Mouse (Mus musculus): ENCODE data around the gene Mobp. TPM values are rescaled to one million over a fixed set of nuclear protein-coding genes. Genes with fewer than 3 reads are reported as not detected.

Mobp gene
- polyA plus RNA-seq, 1 experiment from 2014 or later, result 0.11 TPM

GRCm38 (mm10) chr9:120191362-120192098, 42.0 kb downstream of the Mobp start:
- Histone ChIP-seq H3K9ac (peak overlapping the region; percentile 13; the same call in 1 of the 2 replicates), H3K9me3 (no peaks in the 10 kb centered on the region), H3K36me3 (no peaks in the 10 kb centered on the region), H3K4me2 (replicated peaks) (peak overlapping the region; percentile 64), H3K27ac (no peak overlapping the region), H3K4me3 (replicated peaks) (peak overlapping the region; percentile 35), H3K4me1 (replicated peaks) (no peaks in the 10 kb centered on the region; the same call in 1 of the 2 replicates), H3K27me3 (replicated peaks) (peaks cover 7% of the 10 kb centered on the region)
- WGBS, result 26% methylated on average over 21 of the region's 21 CpGs
- peak; percentile 81 for ATAC-seq

DNA sequence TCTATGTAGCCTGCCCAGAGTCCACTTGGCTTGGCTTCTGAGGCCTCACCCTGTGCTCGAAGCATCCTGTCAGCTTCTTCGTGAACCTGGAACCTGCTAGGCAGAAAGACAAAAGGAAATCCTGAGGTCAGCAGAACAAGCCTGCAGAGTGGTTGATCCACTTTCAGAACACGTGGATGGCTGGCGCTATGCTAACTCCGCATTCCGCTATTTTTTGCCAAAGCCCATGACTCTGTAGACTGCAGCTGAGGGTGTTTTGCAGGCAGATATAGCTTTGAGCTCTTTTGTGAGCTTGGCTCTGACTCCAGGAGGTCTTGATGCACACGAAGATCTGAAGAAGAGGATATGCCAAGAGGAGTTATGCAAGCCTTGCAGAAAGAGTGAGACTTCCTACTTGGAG, 43.2 kb downstream of the Mobp start:
- WGBS, result 80% methylated on average over 7 of the region's 7 CpGs
- no peak overlapping the region for H3K9ac ChIP-seq

DNA sequence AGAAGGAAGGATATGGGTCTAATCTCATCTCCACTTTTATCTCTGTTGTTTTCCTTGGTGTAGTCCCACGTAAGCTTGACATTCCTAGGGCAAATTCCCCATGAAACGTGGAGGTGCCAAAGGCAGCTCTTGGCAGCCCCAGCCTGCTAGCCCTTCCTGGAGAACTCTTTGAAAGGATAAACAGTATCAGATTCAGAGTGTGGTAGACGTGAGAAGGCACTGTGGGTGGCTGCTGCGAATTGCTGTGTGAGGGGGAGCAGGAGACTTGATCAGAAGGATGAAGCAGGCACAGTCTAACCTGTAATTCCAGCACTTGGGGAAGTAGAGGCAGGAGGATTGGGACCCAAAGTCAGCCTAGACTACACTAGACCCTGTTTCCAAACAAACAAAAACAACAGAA, 51.4 kb downstream of the Mobp start:
- Histone ChIP-seq H3K27ac (no peak overlapping the region), H3K36me3 (no peaks in the 10 kb centered on the region), H3K4me3 (replicated peaks) (no peak overlapping the region), H3K4me1 (replicated peaks) (no peaks in the 10 kb centered on the region), H3K4me2 (replicated peaks) (no peak overlapping the region), H3K27me3 (replicated peaks) (no peaks in the 10 kb centered on the region), H3K9me3 (no peaks in the 10 kb centered on the region), H3K9ac (no peak overlapping the region)
- WGBS, result 53% methylated on average over 4 of the region's 4 CpGs
- ATAC-seq, result no peak

More for the DNA sequence above, 43.2 kb downstream of the Mobp start:
- Histone ChIP-seq H3K4me2 (replicated peaks) (no peak overlapping the region), H3K27me3 (replicated peaks) (peaks cover 7% of the 10 kb centered on the region), H3K4me1 (replicated peaks) (no peaks in the 10 kb centered on the region; the same call in 1 of the 2 replicates), H3K4me3 (replicated peaks) (no peak overlapping the region), H3K36me3 (no peaks in the 10 kb centered on the region), H3K27ac (no peak overlapping the region), H3K9me3 (no peaks in the 10 kb centered on the region)
- ATAC-seq, result no peak

DNA sequence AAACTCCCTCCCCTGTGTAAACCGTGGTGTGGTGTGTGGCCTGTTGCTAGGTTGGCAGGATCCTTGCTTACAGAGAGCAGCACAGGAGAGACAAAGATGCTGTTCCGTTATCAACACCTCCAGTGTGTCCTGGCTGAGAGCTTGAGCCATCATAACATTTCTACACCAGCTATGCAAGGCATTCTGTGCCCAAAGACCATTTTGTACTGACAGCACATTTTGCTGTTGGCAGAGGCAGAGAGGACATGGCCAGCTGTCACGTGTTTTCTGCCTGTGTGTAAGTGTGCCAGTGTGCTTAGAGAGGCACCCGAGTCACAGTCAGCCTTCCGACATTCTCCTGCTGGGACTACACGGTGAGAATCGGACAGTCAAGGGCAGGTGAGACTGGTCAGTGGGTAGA, 52.2 kb downstream of the Mobp start:
- H3K36me3 ChIP-seq, result no peaks in the 10 kb centered on the region
- H3K4me1 ChIP-seq (replicated peaks), result no peaks in the 10 kb centered on the region
- H3K27ac ChIP-seq, result no peak overlapping the region
- H3K4me2 ChIP-seq (replicated peaks), result no peak overlapping the region
- no peak for ATAC-seq
- no peaks in the 10 kb centered on the region for H3K9me3 ChIP-seq
- H3K4me3 ChIP-seq (replicated peaks), result no peak overlapping the region
- H3K9ac ChIP-seq, result no peak overlapping the region
- WGBS, result 79% methylated on average over 7 of the region's 7 CpGs
- no peaks in the 10 kb centered on the region for H3K27me3 ChIP-seq (replicated peaks)

GRCm38 (mm10) chr9:120202683-120203082, 53.2 kb downstream of the Mobp start:
- no peak overlapping the region for H3K4me3 ChIP-seq (replicated peaks)
- H3K27ac ChIP-seq, result no peak overlapping the region
- no peaks in the 10 kb centered on the region for H3K27me3 ChIP-seq (replicated peaks)
- no peaks in the 10 kb centered on the region for H3K36me3 ChIP-seq
- no peaks in the 10 kb centered on the region for H3K4me1 ChIP-seq (replicated peaks)
- H3K4me2 ChIP-seq (replicated peaks), result no peak overlapping the region
- ATAC-seq, result no peak
- no peak overlapping the region for H3K9ac ChIP-seq
- 35% methylated on average over 12 of the region's 12 CpGs for WGBS
- no peaks in the 10 kb centered on the region for H3K9me3 ChIP-seq

GRCm38 (mm10) chr9:120203936-120204335, 54.4 kb downstream of the Mobp start:
- H3K27me3 ChIP-seq (replicated peaks), result no peaks in the 10 kb centered on the region
- H3K36me3 ChIP-seq, result no peaks in the 10 kb centered on the region
- H3K27ac ChIP-seq, result no peak overlapping the region
- no peak overlapping the region for H3K4me3 ChIP-seq (replicated peaks)
- no peaks in the 10 kb centered on the region for H3K4me1 ChIP-seq (replicated peaks)
- H3K4me2 ChIP-seq (replicated peaks), result no peak overlapping the region
- ATAC-seq, result no peak
- H3K9ac ChIP-seq, result no peak overlapping the region
- no peaks in the 10 kb centered on the region for H3K9me3 ChIP-seq
- WGBS, result 83% methylated on average over 10 of the region's 10 CpGs

GRCm38 (mm10) chr9:120206897-120207296, 57.4 kb downstream of the Mobp start:
- no peaks in the 10 kb centered on the region for H3K4me1 ChIP-seq (replicated peaks)
- H3K4me3 ChIP-seq (replicated peaks), result no peak overlapping the region
- no peak overlapping the region for H3K4me2 ChIP-seq (replicated peaks)
- no peak overlapping the region for H3K27ac ChIP-seq
- WGBS, result 60% methylated on average over 17 of the region's 17 CpGs
- no peaks in the 10 kb centered on the region for H3K36me3 ChIP-seq
- no peaks in the 10 kb centered on the region for H3K9me3 ChIP-seq
- no peak for ATAC-seq
- no peaks in the 10 kb centered on the region for H3K27me3 ChIP-seq (replicated peaks)
- no peak overlapping the region for H3K9ac ChIP-seq

DNA sequence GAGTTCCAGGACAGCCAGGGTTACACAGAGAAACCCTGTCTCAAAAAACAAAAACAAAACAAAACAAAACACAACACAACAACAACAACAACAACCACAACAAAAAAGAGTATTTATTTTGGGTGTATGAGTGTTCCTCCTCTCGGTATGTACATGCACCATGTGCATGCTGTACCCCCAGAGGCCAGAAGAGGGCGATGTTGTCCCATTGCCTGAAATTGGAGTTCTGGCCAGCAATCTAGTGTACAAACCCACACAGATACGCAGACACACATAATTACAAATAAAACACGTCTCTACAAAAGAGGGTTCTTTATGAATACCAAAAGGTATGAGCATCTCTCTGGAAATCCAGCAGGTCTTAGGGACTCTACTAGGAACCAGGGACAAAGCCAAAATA, 60.6 kb downstream of the Mobp start:
- ATAC-seq, result no peak
- Histone ChIP-seq H3K4me2 (replicated peaks) (no peak overlapping the region), H3K9me3 (no peaks in the 10 kb centered on the region), H3K4me1 (replicated peaks) (no peaks in the 10 kb centered on the region), H3K9ac (no peak overlapping the region), H3K27ac (no peak overlapping the region), H3K4me3 (replicated peaks) (no peak overlapping the region), H3K36me3 (no peaks in the 10 kb centered on the region), H3K27me3 (replicated peaks) (no peaks in the 10 kb centered on the region)
- WGBS, result 74% methylated on average over 4 of the region's 4 CpGs

- H3K36me3 ChIP-seq, result no peaks in the 10 kb centered on the region
- WGBS, result 79% methylated on average over 4 of the region's 4 CpGs
- no peak overlapping the region for H3K27ac ChIP-seq
- no peaks in the 10 kb centered on the region for H3K27me3 ChIP-seq (replicated peaks)
- H3K9ac ChIP-seq, result no peak overlapping the region
- H3K4me1 ChIP-seq (replicated peaks), result 0 out of 2 replicates have a peak, but pooled peaks cover 4% of the 10 kb centered on the region
- H3K4me3 ChIP-seq (replicated peaks), result no peak overlapping the region
- H3K9me3 ChIP-seq, result no peaks in the 10 kb centered on the region
- no peak for ATAC-seq
- no peak overlapping the region for H3K4me2 ChIP-seq (replicated peaks)
Observed at GRCm38 (mm10) chr9:120210865-120211264, 61.4 kb downstream of the Mobp start.

DNA sequence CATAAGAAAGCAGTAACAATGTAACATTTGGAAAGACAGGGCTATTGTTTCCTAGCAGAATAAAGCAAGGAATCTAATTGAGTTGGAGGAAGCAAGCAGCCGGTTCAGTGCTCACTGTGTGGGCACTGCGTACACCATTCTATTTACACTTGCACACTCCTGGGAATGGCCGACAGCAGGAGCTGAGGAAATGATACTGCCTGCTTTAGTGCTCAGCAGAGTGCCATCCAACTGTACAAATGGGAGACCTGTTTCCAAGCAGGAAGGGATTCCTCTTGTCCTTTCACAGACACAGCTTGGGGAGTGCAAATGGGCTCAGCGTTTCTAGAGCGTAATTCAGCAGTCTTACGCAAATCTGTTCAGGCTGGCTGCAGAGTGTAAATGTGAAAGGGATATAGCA, 63.4 kb downstream of the Mobp start:
- no peak for ATAC-seq
- no peaks in the 10 kb centered on the region for H3K9me3 ChIP-seq
- 0 out of 2 replicates have a peak, but pooled peaks cover 4% of the 10 kb centered on the region for H3K4me1 ChIP-seq (replicated peaks)
- no peak overlapping the region for H3K27ac ChIP-seq
- WGBS, result 71% methylated on average over 6 of the region's 6 CpGs
- H3K4me2 ChIP-seq (replicated peaks), result no peak overlapping the region
- no peaks in the 10 kb centered on the region for H3K36me3 ChIP-seq
- no peaks in the 10 kb centered on the region for H3K27me3 ChIP-seq (replicated peaks)
- H3K9ac ChIP-seq, result no peak overlapping the region
- H3K4me3 ChIP-seq (replicated peaks), result no peak overlapping the region

- WGBS, result 72% methylated on average over 11 of the region's 11 CpGs
- no peak overlapping the region for H3K27ac ChIP-seq
- no peak for ATAC-seq
- no peak overlapping the region for H3K9ac ChIP-seq
- H3K9me3 ChIP-seq, result no peaks in the 10 kb centered on the region
- no peak overlapping the region for H3K4me2 ChIP-seq (replicated peaks)
- H3K36me3 ChIP-seq, result no peaks in the 10 kb centered on the region
- 0 out of 2 replicates have a peak, but pooled peaks cover 4% of the 10 kb centered on the region for H3K4me1 ChIP-seq (replicated peaks)
- H3K27me3 ChIP-seq (replicated peaks), result no peaks in the 10 kb centered on the region
- H3K4me3 ChIP-seq (replicated peaks), result no peak overlapping the region
Observed at GRCm38 (mm10) chr9:120214978-120215495, 65.5 kb downstream of the Mobp start.

- Histone ChIP-seq H3K9ac (no peak overlapping the region), H3K9me3 (no peaks in the 10 kb centered on the region), H3K4me2 (replicated peaks) (no peak overlapping the region), H3K4me1 (replicated peaks) (0 out of 2 replicates have a peak, but pooled peaks cover 4% of the 10 kb centered on the region), H3K4me3 (replicated peaks) (no peak overlapping the region), H3K36me3 (no peaks in the 10 kb centered on the region), H3K27me3 (replicated peaks) (no peaks in the 10 kb centered on the region), H3K27ac (no peak overlapping the region)
- WGBS, result 58% methylated on average over 3 of the region's 3 CpGs
- ATAC-seq, result no peak
Observed at GRCm38 (mm10) chr9:120219411-120219810, 69.9 kb downstream of the Mobp start.
